Mouse (Mus musculus) common myeloid progenitor, adult 5-6 weeks (primary cell): ENCODE measurements around the gene Dyrk3. TPM values are rescaled to one million over a fixed set of nuclear protein-coding genes. Genes with fewer than 3 reads are reported as not detected.

Source experiments
- ATAC-seq: replicated peaks from 2 replicates; pipeline ENCODE4 v1.8.0; 2016; ENCODE audit warnings: low read depth, mild to moderate bottlenecking, moderate TSS enrichment, inconsistent platforms; ENCODE audit not compliant: poor library complexity, severe bottlenecking
- total RNA-seq: library from RNA; stranded (forward); fragments of 200-1000, 187-1606 nt; gene quantifications from 2 replicates; pipeline ENCODE4 v1.2.3, GENCODE M21; 2017

Dyrk3 gene
- 10.3 and 11.4 TPM in 2 replicates for total RNA-seq

DNA sequence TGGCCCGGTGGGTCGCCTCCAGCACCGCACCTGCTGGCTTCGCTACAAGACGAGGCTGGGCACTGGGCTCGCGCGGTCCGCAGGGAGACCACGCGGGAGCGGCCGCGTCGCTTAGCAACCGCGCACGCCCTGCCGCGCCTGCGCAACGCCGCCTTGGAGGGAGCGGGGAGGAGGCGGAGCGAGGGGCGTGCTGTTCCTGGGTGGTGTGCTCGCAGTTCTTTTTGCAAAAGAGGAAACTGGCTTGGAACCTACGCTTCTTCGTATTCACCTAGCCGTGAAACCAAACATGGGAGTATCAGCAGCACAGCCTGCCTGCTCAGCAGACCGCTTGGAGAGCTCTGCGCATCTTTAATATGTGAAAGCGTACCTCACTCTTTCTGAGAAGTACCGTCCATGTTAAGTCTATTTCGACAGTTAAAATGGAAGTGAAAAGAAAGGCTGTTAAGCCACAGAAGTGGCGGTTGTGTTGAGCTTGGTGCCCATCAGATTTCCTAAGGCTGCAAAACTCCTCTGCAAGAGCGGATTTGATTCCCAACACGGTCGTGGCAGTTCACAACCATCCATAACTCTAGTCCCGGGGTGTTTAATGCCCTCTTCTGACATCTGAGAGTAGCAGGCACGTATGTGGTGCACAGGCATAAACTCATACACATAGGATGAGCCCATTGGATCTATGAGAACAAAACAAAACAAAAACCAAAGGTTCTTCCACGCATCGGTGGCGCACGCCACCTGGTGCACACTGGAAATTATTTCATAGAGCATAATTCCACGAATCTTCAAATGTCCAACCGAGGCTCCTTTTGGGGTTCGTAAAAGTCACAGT, at the start of gene Dyrk3:
Gene Dyrk3, minus strand, starts transcription at position 150 of the 826 bp plus-strand sequence.
- ATAC-seq: peak; percentile 60

DNA sequence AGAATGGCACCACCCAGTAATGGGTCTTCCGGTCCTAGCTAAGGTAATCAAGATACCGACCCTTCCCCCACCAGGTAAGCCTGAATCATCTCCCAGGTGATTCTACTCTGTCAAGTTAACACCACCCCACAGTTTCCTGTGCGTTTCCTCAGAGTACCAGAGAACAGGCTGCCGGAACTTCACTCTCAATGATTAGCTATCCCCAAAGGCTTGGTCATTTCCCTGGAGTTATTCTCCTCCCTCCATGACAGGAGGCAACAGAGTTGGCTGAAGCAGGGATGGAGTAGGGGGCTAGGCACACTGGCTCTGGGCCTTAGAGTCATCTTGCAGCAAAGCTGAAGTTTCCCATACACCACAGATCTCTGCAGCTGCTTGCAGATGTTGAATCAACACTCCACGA, 49.7 kb upstream of the Dyrk3 start:
- ATAC-seq: no peak

- ATAC-seq: no peak
These were observed 48.9 kb upstream of the Dyrk3 start for GRCm38 (mm10) chr1:131186995-131187394.

- no peak for ATAC-seq
These were observed 47.8 kb upstream of the Dyrk3 start for GRCm38 (mm10) chr1:131185821-131186506.

- no peak for ATAC-seq
These were observed 47.0 kb upstream of the Dyrk3 start for GRCm38 (mm10) chr1:131184956-131185660.

GRCm38 (mm10) chr1:131184253-131184955, 46.3 kb upstream of the Dyrk3 start:
- peak; percentile 53 for ATAC-seq

- peak; percentile 24; the same call in 1 of the 2 replicates for ATAC-seq
These were observed 45.1 kb upstream of the Dyrk3 start for GRCm38 (mm10) chr1:131183201-131183600.

DNA sequence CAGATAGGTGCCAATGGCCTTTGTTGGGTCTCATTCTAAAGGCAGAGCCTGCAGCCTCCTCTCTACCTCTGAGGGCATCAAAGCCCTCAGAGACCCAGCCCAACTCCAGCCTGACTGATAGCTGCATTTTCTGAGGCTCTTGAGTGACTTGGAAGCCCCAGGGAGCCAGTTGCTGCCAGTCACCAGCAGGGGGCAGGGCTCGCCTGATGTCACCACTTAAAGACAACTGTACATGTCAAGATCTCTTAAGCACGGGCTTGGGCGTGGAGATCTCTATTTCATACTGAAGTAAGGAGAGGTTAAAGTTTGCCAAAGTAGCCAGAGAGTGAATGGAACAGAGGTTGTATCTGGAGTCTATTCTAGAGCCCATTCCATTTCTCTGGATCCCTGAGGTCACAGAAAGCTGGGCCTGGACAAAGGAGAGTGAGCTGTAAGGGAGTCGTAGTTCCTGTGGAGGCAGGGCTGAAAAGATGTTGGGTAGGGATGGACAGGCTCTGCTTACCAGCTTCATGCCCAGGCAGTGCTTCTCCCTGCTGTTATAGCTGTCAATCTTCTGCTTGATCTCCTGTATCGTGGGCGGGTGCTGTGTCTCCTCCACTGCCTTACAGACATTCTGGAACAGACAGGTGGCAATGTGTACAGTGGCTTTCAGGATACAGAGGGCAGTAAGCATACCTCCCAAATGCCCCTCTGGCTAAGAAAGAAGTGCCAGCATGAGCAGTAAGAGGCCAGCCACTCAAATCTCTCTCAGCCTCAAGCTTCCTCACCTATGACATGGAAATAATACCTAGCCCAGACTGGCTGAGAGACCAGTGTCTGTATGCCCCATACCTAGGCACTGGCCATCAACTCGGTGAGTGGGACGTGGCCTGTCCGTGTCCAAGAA, 43.7 kb upstream of the Dyrk3 start:
- peak; percentile 74 for ATAC-seq

GRCm38 (mm10) chr1:131180386-131180785, 42.2 kb upstream of the Dyrk3 start:
- ATAC-seq: no peak

DNA sequence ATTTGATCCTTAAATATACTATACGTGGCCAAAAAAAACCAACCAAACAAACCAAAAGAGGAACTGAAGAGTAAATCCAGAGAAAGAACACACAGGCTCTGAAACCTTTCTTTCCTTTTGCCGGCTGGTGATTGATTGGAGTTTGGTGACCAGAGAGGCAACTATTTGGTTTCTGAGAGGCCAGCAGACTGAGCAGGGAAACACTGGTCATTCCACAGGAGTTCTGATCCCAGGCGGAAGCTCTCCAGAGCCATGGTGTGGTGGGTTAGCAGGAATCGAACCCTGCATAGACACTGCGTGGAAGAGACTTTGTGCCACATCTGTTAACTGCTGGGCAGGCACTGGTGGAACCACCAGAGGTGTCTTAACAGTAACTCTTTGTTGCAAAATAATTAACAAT, 39.9 kb upstream of the Dyrk3 start:
- no peak for ATAC-seq

DNA sequence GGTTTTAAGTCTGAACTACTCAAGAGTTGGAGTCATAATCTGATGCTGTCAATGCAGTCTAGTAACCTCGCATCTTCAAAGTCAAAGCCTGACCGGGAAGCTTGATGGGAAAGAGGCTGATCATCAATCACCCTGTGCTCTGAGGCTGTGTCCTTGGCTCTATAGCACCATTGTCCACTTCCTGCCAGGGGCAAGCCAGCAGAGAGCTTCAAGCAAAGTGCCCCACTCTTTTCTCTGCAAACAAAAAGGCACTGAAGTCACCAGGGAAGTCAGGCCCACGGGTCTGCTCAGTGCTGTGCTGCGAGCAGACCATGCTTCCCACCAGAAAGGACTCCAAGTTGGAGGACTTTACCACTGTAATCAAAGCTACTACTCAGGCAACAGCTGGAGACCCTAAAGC, 39.1 kb upstream of the Dyrk3 start:
- ATAC-seq: no peak

GRCm38 (mm10) chr1:131175819-131176218, 37.7 kb upstream of the Dyrk3 start:
- ATAC-seq: no peak

- ATAC-seq: no peak
These were observed 37.0 kb upstream of the Dyrk3 start for GRCm38 (mm10) chr1:131175189-131175588.

DNA sequence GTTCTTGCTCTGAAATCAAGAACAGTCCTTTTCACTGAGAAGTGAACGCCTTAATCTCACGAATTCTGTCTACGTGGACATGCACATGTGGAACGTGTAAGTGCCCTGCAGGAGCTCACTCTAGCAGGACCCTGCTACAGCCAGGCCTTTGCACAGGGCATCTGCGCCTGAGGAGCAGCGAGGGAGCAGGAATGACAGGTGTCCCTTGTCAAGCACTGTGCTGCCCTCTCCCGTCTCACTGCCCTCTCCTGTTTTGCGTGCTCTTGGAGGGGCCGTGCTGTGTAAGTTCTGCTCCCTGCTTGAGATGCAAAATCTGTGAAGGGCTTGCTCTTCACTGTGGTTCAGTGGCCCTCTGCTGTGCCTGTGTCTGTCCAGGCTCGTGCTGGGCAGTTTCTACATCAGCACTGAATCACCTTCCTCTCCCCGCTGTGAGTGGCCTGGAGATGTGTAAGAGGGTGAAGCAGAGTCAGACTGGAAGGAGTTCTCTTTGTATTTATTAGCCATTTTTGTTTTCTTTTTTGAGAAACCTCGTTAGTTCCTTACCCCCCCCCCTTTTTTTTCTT, 36.2 kb upstream of the Dyrk3 start:
- no peak for ATAC-seq

DNA sequence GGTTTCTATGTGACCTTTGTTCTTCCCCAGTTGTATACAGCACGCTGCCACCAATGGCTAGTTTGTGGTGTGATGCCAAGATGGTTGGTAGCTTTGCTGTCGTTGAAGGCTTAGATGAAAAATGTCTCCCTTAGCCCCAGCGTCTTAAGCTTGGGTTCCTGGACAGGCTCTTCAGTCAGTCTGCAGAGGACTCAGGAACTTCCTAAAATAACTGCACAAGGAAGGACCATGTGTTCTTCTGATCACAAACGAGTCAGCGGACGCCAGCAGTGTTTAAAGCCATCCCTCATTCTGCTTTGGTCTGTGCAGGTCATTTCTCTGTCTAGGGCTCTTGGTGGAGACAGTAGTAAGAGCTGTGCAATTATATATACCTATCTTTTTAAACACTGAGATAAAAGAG, 35.7 kb upstream of the Dyrk3 start:
- ATAC-seq: no peak

GRCm38 (mm10) chr1:131173001-131173400, 34.9 kb upstream of the Dyrk3 start:
- ATAC-seq: no peak

GRCm38 (mm10) chr1:131167612-131168011, 29.5 kb upstream of the Dyrk3 start:
- ATAC-seq: no peak

DNA sequence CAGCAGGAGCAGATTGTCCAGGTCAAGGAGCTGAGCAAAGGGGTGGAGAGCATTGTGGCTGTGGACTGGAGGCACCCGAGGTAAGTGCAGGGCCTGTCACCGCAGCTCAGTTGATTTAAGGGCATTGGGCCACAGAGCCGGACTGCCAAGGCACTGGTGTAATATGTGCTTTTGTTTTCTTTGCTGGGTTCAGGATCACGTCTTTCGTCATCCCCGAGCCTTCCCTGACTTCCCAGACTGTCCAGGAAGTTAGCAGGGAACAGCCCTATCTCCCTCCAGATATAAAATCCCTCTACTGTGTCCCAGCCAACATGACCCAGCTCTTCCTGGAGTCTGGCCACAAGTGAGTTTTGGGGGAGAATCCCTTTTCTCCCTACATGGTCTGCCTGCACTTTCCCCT, 26.3 kb upstream of the Dyrk3 start:
- no peak for ATAC-seq

DNA sequence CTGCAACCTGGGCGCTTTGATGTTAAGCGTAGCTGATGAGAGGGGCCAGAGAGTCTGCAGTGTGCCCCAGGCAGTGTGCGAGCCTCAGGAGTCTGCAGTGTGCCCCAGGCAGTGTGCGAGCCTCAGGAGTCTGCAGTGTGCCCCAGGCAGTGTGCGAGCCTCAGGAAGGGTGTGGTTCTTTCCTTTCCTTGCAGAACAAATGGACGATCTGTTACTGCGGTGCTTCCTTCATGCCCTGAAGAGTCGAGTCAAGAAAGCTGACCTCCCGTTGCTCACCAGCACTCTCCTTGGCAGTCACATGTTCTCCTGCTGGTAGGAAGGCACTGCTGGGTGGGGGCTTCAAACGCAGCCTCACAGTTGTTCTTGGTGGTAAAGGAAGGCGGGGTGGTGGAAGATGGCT, 23.0 kb upstream of the Dyrk3 start:
- ATAC-seq: peak; percentile 34; the same call in 1 of the 2 replicates
